Mouse (Mus musculus): ENCODE results near the gene Pglyrp3.
"Not testable (repeated sequence)": the region's sequence is repeated elsewhere in the genome, so short reads cannot be mapped to it uniquely, and the experiment has no call there.

Pglyrp3 gene

DNA sequence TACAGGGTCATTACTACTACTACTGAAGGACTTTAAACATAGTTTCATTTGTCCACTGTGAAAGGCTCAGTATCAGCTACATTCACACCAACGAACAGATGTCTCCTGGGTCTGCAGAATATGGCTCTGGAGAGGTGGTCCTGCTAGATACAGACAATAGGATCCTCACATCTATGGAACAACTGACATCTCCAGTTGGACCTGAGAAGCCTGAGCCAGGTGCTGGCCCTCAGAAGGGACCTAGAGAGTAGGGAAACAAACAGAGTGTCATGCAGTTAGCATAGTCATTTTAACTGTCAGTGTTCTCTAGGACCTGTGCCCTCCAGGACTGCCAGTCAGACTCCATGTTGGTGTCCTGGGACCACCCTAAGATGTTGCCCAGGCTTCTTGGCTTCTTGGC, at the start of gene Pglyrp3:
Pglyrp3 (plus strand) TSS at position 301 of the 400 bp plus-strand sequence.
- no peak for DNase-seq (ENCODE audit: low spot score)

DNA sequence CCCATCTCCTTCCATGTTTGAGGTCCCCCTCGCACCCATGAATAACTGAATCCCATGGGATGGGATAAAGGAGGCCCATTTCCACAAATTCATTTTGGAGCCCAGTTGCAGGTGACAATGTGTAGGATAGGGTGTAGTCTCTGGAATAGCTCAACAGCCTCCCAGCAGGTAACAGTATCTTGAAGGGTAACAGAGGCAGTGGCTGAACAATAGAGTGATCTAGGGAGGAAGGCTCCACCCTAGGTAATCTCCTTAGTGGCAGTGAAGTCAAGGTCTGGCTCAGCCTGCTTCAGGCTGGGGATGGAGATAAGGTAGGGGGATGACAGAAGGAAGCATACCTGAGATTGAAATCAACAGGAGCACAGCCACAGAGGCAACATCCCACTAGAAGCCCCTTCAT, 3.4 kb upstream of the Pglyrp3 start:
- no peak for DNase-seq (ENCODE audit: low spot score)

DNA sequence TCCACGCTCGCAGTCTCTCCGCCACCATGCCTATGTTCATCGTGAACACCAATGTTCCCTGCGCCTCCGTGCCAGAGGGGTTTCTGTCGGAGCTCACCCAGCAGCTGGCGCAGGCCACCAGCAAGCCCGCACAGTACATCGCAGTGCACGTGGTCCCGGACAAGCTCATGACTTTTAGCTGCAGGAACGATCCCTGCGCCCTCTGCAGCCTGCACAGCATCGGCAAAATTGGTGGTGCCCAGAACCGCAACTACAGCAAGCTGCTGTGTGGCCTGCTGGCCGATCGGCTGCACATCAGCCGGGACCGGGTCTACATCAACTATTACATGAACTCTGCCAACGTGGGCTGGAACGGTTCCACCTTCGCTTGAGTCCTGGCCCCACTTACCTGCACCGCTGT, 10.2 kb downstream of the Pglyrp3 start:
- not testable (repeated sequence) for DNase-seq (ENCODE audit: low spot score)

DNA sequence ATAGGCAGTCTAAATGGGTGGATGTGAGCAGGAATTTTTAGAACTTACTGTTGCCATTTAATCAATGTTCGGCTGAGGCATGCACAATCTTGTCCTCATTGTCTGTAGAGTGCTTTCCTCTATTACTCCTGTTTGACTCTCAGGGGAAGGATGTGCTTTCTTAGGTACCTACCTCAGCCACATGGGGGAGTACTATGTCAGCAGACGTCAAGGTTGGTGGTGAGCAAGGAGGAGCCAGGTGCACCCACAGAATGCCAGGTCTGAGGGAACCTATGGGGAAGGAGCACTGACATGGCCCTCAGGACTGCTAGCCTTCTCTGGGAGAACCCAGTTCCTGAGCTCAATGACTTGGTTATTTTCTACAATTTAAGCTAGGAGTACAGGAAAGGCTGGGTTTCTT, 18.8 kb downstream of the Pglyrp3 start:
- no peak for DNase-seq (ENCODE audit: low spot score)

DNA sequence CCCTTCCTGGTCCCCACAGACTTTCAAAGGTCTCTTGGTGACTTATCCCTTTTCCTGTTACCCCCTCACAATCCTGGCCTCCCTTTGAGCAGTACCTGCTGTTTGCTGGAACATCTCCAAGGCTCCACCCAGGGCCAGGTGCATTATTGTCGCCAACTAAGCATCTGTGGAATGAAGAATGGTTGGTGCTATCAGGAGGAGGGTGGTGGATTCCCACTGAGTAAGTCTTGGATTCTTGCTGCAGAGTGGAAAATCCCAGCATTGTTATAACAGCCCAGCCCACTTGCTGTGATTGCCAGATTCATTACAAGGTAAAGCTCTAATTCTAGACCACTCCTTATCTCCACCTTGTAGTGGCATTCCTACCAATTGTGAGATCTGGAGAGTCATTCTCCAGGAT, 19.5 kb downstream of the Pglyrp3 start:
- DNase-seq (ENCODE audit: low spot score) = no peak

DNA sequence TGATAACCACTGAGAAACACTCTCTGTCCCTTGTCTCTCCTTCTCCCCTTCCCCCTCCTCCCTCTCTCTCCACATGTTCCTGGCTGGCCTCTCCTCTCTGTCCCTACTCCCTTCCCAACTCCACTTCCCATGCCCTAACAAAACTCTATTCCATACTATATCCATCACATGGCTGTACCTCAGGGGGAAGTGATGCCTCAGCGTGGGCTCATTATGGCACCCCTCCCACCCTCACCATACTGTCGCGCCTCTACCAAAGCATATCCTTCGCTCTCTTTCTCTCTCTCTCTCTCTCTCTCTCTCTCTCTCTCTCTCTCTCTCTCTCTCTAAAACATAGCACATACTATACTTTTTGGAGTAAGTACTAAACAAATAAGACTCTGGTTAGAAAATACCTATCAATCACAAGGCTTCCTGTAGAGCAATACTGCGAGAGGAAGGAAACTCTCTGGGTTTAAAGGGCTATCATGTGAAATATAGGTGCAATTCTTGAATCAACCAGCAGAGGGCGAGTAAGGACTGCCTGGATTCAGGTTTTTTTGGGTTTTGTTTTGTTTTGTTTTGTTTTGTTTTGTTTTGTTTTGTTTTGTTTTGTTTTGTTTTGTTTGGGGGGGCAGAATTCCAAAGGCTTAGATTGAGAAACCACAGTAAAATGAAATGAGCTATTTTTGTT, 36.1 kb downstream of the Pglyrp3 start:
- no peak for DNase-seq (ENCODE audit: low spot score)

DNA sequence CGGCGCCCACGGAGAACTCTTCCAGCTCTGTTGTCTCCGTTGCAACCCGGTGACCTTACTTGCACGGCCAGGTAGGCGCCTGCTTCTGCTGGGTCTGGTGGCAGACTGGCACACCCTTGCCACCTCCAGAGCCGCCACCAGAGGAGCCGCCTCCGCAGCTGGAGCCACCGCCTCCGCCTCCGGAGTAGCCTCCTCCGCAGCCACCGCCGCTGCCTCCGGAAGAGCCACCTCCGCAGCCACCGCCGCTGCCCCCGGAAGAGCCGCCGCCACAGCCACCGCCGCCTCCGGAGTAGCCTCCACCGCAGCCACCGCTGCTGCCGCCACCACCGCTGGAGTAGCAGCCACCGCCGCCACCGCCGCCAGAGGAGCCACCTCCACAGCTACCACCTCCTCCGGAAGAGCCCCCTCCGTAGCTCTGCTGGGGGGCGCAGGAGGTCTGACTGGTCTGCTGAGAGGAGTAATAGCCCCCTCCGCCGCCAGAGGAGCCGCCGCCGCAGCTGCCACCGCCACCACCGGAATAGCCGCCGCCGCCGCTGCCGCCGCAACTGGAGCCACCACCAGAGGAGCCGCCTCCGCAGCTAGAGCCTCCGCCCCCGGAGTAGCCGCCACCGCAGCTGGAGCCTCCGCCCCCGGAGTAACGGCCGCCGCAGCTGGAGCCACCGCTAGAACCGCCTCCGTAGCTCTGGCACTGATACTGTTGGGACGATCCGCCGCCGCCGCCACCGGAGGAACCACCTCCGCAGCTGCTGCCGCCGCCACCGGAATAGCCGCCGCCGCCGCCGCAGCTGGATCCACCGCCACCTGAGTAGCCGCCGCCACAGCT, 66.3 kb downstream of the Pglyrp3 start:
- DNase-seq (ENCODE audit: low spot score) = peak; percentile 73
